Mouse (Mus musculus) megakaryocyte progenitor cell, adult 5-6 weeks (primary cell): ENCODE measurements at regions not wholly inside any gene's neighbourhood (a gene's known extent, or its start where the extent isn't known, plus 50 kb on each side); places are given as distances from the start of the nearest gene placed in this dataset.
A peak's percentile ranks its signal among the peaks of the same experiment; 100 is the strongest.
"Not testable (repeated sequence)": the region's sequence is repeated elsewhere in the genome, so short reads cannot be mapped to it uniquely, and the experiment has no call there.

Experiments used
- ATAC-seq: replicated peaks from 2 replicates; pipeline ENCODE4 v1.8.0; 2016; ENCODE audit warnings: mild to moderate bottlenecking, moderate TSS enrichment, inconsistent platforms; ENCODE audit not compliant: poor library complexity

DNA sequence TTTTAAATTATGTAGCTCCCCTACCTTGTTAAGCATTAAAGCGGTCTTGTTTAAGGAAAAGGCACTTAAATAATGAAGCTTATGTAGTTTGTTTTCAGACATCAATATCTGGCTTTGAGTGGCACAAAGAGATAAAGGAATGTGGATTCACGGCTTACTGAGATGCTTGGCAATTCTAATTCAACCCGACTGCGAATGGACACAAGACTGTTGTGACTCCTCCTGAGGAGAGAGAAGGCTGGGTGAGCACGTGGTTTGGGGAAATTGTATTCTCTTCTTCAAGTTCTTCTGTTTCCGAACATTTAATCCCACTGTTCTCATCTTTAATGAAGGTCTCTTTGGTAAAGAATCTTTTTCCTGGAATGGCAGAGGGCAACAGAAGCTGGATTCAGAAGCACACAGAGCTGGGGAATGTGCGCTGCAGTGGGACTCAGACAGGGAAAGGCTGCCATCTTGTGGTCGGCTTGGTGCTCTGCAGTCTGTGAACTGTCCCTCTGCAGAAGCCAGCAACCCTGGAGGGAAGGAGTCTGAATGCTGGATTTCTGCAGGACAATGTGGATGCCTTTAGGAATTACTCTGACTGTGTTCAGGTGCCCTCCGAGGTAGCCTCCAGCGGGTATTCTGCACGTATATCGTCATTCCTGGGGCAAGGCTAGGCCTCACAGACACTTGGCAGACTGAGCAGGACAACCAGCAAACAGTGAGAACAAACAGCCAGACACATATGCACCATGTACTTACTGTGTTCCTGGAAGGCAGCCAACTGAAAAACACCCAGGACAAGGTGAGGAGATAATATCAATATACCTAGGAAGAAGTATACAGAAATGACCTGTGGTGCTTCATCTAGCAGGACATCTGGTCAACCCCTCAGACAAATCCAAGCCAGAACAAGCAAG lies 54.0 kb upstream of the Pax1 start:
- peak; percentile 95 for ATAC-seq

DNA sequence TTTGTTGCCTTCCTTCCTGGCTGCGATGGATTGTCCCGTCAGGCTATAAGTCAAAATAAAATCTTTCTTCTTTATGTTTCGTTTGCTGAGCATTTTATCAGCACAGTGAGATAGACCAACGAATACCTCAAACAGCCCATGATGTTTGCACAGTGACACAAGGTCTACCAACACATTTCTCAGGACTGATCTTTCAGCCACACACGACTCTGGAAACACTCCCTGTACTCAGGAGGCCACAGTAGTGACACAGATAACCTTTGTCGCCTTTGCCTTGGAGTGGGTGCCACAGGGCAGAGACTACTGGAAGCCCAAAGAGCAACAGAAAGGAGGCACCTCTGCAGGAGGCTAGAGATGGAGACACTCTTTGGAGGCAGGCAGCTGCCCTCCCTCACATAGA lies 55.0 kb upstream of the Pax1 start:
- ATAC-seq, result no peak

DNA sequence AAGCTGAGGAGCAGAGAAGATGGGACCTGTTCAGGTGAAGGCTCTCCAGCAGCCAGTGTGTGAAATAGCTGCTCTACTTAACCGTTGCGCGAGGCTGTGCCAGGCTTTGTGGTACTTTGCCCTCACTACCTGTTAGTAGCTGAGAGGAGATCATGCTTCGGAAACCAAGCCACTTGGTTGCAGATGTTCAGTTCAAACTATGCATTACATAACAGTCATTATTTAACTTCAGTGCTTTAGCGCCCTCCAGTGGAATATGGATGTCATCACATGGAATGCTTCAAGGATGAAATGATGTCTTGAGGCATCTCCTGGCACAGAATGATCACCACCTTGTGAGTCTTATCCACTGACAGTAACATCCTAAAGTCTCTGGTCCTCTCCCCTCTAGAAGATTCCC lies 56.5 kb upstream of the Pax1 start:
- ATAC-seq, result peak; percentile 70

DNA sequence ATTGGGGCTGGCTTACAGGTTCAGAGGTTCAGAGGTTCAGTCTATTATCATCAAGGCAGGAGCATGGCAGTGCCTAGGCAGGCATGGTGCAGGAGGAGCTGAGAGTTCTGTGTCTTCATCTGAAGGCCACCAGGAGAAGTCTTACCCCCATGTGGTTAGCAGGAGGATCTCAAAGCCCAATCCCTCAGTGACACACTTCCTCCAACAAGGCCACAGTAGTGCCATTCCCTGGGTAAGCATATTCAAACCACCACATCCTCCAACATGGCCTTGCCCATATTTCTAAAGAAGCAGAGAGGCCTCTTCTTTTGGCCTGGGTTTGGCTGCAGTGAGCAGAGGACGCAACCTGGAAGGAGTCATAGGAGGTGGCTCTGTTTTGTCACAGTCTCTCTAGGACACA lies 61.2 kb upstream of the Pax1 start:
- peak; percentile 51 for ATAC-seq

DNA sequence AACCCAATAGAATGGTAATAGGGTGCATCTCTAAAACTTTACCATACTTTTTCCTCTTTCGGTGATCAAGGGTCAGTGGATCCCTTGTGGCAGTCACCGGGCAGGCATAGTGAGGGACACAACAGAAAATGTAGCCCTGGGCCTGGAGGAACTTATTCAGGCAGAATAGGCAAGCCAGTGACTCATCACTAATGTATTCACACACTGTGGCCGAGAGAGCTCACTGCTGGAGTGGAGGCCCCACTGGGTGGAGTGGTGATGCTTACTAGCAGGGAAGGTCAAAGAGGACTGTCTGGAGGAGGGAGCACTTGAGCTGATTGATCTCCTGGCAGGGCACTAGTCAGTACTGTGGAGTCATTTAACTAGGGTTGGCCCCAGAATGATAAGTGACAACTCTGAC lies 62.4 kb upstream of the Pax1 start:
- ATAC-seq, result no peak

DNA sequence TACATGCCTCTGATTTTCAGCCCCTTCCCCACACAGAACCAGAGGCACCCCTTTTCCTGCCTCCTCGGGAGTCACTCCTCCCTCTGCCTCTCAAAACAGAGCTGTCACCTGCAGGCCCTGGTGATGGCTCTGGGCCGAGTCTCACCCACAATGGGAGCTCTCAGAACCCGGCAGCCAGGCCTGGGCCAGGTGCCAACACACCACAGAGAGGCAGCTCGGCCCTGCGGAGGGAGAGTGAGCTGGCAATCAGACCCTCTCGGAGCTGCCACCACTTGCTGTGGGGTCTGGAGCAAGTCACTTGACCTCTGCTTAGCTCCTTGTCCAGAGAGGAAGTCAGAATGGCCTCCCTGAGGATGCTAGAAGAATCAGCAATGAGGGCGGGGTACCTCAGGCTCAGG lies 63.2 kb upstream of the Pax1 start:
- peak; percentile 32; the same call in 1 of the 2 replicates for ATAC-seq

DNA sequence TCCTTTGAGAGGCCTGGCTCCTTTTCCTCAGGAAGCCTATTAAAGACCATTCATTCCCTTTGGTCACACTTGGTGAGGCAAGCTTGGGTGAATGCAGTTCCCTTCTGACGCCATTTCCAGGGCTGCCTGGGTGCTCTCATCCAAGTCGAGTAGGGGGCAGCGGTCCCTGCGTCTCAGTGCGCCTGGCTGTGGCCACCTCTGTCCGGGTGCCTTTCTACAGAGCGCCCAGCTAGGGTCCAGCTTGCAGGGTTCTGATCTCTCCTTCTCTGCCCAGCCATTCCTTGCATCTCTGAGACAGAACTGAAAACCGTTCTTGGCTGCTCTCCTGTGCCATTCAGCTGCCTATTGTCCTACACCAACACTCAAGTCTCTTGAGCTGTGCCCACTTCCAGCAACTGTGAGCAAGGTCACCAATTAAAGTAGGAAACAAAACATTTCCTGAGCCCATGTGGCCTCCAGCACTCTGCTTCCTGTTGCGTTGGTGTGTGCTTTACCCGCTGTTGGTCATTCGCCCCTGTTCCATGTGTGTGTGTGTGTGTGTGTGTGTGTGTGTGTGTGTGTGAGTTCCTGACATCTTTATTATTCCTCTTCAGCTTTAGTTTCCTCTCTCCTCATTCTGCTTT lies 63.7 kb upstream of the Pax1 start:
- ATAC-seq, result peak; percentile 61

DNA sequence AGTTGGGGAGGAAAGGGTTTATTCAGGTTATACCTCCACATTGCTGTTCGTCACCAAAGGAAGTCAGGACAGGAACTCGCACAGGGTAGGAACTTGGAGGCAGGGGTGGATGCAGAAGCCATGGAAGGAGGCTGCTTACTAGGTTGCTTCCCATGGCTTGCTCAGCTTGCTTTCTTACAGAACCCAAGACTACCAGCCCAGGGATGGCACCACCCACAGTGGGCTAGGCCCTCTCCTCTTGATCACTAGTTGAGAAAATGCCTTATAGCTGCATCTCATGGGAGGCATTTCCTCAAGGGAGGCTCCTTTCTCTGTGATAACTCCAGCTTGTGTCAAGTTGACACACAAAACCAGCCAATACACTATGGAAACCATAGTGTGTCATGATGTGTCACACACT lies 66.8 kb upstream of the Pax1 start:
- not testable (repeated sequence) for ATAC-seq

DNA sequence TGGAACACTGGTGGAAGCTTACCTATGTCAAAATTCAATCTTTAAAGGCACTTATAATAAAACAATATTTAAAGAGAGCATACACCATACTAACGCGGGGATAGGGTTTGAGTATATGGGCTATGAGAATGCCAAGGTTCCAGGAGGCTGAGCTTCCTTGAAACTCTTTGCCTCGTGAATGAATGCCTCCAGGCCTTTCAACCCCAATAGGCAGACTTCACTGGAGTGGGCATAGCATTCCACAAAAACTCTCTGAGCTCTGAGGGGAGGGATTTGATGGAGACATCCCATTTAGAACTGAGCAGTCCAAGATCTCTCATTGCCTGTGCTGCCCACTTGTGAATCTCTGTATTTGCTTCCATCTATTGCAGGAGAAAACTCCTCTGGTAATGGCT lies 68.4 kb upstream of the Pax1 start:
- ATAC-seq, result no peak

DNA sequence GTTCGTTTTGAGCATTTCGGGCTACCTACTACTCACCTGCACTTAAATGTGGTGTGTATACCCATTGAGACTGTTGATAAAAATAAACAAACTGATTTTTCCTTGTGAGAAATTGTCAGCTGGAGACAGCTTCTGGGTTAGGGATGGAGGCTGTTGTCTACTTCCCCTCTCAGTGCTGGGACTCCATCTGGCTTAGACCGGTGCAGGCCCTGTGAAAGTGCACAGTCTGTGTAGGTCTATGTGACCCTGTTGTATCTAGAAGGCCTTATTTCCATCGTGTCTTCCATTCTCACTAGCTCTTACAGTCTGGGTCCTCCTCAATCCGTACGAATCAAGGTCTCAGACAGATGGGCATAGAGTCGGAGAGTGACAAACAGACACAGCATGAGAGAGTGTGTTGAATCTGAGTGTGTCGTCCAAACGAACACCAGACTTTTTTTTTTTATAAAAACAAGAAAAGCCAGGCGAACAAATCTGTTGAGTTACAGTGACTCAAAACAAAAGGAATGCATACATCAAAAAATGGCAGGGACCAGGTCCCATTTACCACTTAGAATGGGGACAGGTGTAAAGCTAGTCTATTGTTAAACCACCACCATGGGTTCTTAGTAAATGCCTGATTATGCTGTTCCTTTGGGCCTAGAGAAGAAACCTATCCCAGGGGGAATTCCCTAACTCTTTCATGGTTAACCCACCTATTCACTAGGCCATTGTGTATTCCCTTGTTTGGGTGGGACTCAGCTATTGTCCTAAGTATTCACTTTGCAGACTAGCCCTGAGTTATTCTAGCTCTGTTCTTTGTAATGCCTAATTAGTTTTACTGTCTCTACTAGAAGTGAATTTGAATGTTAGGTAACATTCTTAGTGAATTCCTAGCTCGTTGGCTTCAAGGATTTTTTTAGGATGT lies 69.1 kb upstream of the Pax1 start:
- no peak for ATAC-seq

DNA sequence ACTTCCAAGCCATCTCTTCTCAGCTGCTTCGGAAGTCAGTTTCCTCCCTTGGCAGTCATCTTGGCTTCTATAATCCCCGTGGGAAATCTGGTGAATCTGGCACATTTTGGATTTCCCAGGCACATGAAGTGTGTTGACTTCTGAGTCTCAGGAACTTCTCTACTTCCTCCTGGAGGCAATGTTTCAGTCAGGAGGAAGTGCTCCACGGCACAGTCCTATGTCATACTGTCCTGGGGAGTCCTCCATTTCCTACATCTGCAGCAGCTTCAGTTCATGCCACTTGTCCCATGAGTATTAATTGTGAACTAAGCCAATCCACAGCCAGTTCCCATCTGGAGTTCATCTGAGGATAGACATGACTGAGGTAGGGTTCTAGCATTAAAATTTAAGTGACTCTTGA lies 78.3 kb upstream of the Pax1 start:
- peak; percentile 44; the same call in 1 of the 2 replicates for ATAC-seq

DNA sequence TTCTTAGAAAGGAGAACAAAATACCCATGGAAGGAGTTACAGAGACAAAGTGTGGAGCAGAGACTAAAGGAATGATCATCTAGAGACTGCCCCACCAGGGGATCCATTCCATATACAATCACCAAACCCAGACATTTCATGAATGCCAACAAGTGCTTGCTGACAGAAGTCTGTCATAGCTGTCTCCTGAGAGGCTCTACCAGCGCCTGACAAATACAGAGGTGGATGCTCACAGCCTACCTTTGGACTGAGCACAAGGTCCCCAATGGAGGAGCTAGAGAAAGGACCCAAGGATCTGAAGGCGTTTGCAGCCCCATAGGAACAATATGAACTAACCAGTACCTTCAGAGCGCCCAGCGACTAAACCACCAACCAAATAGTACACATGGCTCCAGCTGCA lies 83.6 kb upstream of the Nkx2-2 start:
- ATAC-seq, result no peak

DNA sequence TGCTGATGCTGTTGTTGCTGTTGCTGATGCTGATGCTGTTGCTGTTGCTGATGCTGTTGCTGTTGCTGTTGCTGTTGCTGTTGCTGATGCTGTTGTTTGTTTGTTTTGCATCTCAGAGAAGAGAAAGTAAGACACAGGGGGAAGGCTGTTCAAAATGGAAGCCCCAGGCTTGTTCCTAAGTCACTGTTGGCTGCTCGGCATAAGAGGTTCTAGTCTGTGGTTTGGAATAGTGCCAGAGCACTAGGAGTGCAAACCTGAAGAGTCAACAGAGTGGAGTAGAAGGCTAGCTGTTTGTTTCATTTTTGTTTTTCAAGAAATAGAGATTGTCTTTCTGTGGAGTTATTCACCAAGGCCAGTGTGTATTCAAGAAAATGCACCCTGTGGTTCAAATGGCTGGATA lies 75.1 kb upstream of the Nkx2-2 start:
- peak; percentile 42; the same call in 1 of the 2 replicates for ATAC-seq

DNA sequence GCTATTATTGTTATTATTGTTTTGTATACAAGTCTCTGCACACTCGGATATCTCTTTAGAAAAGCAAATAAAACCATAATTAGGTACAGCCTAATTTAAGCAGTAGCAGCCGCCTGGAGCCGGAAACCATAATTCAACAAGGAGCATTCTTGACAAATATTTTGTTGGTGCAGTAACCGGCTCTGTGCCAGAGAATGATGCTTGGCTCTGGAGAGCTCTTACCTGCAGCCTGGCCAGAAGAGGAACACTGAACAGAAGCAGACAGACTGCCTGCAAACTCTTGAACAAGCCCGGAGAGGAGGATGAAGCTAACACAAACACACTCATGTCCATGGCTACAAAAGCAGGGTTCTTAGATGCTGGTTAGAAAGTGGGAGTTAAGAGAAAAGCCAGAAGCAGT lies 73.9 kb upstream of the Nkx2-2 start:
- ATAC-seq, result no peak

DNA sequence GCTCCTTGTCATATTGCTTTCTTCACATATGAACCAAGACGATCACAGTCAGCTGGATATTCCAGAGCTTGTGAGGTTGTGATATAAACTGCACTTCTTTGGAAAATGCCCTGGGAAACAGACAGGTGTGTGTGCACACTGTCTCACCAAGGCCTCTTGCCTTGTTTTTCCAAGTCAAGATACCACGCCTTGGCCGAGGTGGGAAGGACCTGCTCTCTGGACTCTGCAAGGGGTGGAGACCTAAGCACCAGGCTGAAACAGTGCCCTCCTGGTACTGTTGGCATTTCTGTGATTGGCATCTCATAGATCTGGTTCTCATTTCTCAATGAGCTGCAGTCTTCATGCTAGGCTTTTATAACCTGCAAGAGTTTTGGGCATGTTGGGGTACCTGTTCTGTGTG lies 73.2 kb upstream of the Nkx2-2 start:
- no peak for ATAC-seq

DNA sequence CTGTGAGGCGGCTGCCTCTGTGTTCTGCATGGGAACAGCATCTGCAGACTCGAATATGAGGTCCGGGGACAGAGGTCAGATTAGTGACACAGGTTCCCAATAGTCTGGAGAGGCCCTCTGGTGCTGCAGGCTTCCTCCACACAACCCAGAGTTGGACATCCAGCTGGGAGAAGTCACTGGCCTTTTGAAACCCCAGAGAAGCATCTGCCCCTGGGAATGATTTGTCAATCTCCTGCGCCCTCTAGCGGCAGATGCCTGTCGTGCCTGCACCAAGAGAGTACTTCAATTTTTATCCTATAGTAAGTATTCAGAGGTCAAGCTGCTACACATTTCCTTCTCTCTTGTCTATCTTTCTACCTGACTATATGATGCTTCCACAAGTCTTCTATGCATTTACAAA lies 62.7 kb upstream of the Nkx2-2 start:
- ATAC-seq, result peak; percentile 92

DNA sequence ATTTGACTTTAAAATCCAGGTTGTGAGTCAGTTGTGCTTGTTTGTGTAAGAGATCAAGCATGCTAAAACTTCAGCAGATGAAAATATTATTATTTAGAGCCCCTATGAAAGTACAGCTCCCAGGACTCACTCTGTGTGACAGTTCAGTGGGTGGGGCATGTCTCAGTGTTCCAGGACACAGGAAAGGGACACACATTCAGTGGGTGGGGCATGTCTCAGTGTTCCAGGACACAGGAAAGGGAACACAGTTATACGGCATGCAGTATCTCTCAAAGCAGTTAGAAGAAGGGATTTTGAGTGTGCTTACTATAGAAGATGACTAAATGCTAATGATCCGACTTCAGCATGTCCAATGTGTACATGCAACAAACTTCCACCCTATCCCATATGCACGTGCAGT lies 60.9 kb upstream of the Nkx2-2 start:
- no peak for ATAC-seq

DNA sequence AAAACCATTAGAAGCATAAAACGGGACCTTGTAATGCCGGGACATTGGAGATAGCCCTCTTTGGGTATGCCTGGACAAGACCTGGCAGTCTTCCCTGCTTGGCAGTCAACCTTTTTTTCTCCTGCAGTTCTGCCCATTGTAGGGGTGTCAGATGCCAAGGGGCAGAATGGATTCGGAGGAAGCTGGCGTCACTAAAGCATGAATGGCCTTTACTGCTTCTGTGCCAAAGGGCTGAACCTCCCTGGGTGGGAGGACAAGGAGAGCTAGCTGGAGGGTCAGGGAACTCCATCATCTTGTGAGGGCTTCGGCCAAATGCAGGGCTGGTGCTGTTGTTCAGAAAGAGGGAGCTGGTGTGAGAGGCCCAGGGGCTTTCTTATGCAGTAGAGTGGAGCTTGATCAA lies 60.1 kb upstream of the Nkx2-2 start:
- no peak for ATAC-seq

DNA sequence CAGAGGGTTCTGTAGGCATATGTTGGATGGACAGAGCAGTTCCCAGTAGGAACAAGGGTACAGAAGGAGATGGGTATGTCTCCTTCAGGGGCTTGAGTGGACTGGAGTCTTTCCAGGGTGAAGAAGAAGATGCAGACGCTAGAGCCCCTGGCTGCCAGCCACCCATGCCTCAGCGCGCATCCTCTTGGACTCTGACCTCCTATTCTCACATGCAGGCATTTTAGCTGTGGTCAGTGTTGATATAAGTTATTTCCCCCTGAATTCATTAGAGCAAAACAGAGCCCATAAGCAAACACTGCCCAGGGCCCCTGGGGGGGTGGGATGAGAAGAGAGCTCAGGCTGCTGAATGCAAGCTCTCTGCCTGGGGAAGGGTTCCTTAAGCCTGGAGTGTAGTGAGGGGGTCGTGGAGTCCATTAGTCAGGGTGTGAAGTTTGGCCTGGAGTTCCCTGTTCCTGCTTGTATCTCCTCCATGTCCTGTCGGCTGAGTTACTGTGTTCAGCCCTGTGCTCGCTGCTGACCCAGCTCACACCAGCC lies 54.0 kb upstream of the Nkx2-2 start:
- ATAC-seq, result no peak

DNA sequence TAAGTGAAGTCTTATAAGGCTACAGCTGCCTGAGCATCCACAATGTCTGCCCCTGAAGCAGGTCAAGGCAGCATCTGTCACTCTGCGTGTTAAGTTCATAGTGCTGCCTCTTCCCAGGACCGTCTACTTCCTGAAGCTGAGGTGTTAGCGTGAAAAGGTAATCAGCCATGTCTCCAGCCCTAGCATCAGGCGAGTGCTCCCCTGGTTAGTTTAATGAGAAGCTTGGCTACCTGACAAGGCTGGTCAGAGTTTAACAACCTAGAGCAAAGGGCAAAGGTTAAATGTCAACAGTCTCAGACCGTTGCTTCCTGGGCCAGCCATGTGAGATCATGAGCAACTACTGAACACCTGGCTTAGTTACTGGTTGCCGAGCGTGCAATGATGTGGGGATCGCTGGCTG lies 53.2 kb upstream of the Nkx2-2 start:
- ATAC-seq, result no peak

DNA sequence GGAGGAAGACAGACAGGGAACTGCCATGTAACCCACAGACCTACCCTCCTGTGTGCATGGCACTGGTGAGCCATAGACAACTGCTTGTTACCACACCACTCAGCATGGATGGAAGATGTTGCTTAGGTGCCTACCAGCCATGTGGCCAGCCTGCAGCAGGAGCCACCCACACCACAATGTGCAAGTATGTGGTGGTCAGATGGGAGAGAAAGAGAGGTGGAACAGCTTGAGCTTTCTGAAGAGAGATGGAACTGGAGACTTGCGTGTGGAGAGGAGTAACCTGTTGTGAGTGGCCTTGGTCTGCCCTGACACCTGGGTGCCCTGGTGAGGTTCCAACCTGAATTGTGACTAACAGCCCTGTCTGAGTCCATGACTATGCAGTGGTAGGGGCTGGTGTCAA lies 50.4 kb upstream of the Nkx2-2 start:
- ATAC-seq, result no peak
